Mouse (Mus musculus): ENCODE measurements around the gene Ppp1r12c. TPM values are rescaled to one million over a fixed set of nuclear protein-coding genes. Genes with fewer than 3 reads are reported as not detected.
A peak's percentile ranks its signal among the peaks of the same experiment; 100 is the strongest.

Gene Ppp1r12c
- polyA plus RNA-seq, 1 experiment from 2014 or later, result 72.5 TPM

- Histone ChIP-seq H3K4me3 (no peak overlapping the region), H3K36me3 (no peaks in the 10 kb centered on the region), H3K27me3 (replicated peaks) (no peaks in the 10 kb centered on the region; the same call in 1 of the 2 replicates), H3K4me1 (peaks cover 16% of the 10 kb centered on the region), H3K27ac (no peak overlapping the region), H3K9ac (no peak overlapping the region), H3K9me3 (no peaks in the 10 kb centered on the region), H3K4me2 (replicated peaks) (no peak overlapping the region)
- no peak; the same call in 1 of the 2 replicates for ATAC-seq (ENCODE audit: low FRiP score, low read depth)
- WGBS, result 33% methylated on average over 13 of the region's 13 CpGs
Measured at GRCm38 (mm10) chr7:4513236-4513635, 11.8 kb upstream of the Ppp1r12c start.

- no peak for ATAC-seq (ENCODE audit: low FRiP score, low read depth)
- Histone ChIP-seq H3K4me2 (replicated peaks) (no peak overlapping the region), H3K4me1 (peaks cover 15% of the 10 kb centered on the region), H3K27ac (no peak overlapping the region), H3K9me3 (no peaks in the 10 kb centered on the region), H3K9ac (no peak overlapping the region; the same call in 1 of the 2 replicates), H3K27me3 (replicated peaks) (no peaks in the 10 kb centered on the region; the same call in 1 of the 2 replicates), H3K36me3 (no peaks in the 10 kb centered on the region), H3K4me3 (no peak overlapping the region)
- 80% methylated on average over 8 of the region's 8 CpGs for WGBS
Measured at GRCm38 (mm10) chr7:4511489-4512224, 10.2 kb upstream of the Ppp1r12c start.

GRCm38 (mm10) chr7:4509863-4510608, 8.6 kb upstream of the Ppp1r12c start:
- Histone ChIP-seq H3K27me3 (replicated peaks) (no peaks in the 10 kb centered on the region; the same call in 1 of the 2 replicates), H3K27ac (no peak overlapping the region), H3K9me3 (no peaks in the 10 kb centered on the region), H3K36me3 (no peaks in the 10 kb centered on the region), H3K9ac (no peak overlapping the region), H3K4me1 (peaks cover 6% of the 10 kb centered on the region; the same call in 1 of the 2 replicates), H3K4me2 (replicated peaks) (peak overlapping the region; percentile 19), H3K4me3 (no peak overlapping the region)
- ATAC-seq (ENCODE audit: low FRiP score, low read depth), result peak; percentile 70; the same call in 1 of the 2 replicates
- 15% methylated on average over 24 of the region's 24 CpGs for WGBS

GRCm38 (mm10) chr7:4508739-4509116, 7.2 kb upstream of the Ppp1r12c start:
- ATAC-seq (ENCODE audit: low FRiP score, low read depth), result no peak
- no peaks in the 10 kb centered on the region for H3K9me3 ChIP-seq
- no peak overlapping the region for H3K27ac ChIP-seq
- no peak overlapping the region for H3K4me3 ChIP-seq
- H3K36me3 ChIP-seq, result no peaks in the 10 kb centered on the region
- H3K9ac ChIP-seq, result no peak overlapping the region
- peaks cover 6% of the 10 kb centered on the region; the same call in 1 of the 2 replicates for H3K4me1 ChIP-seq
- 93% methylated on average over 8 of the region's 8 CpGs for WGBS
- no peak overlapping the region for H3K4me2 ChIP-seq (replicated peaks)
- H3K27me3 ChIP-seq (replicated peaks), result no peaks in the 10 kb centered on the region; the same call in 1 of the 2 replicates

- H3K9ac ChIP-seq, result no peak overlapping the region
- no peak overlapping the region for H3K27ac ChIP-seq
- H3K4me2 ChIP-seq (replicated peaks), result no peak overlapping the region
- H3K27me3 ChIP-seq (replicated peaks), result no peaks in the 10 kb centered on the region; the same call in 1 of the 2 replicates
- H3K36me3 ChIP-seq, result no peaks in the 10 kb centered on the region
- no peaks in the 10 kb centered on the region for H3K9me3 ChIP-seq
- H3K4me3 ChIP-seq, result no peak overlapping the region
- peaks cover 6% of the 10 kb centered on the region; the same call in 1 of the 2 replicates for H3K4me1 ChIP-seq
- ATAC-seq (ENCODE audit: low FRiP score, low read depth), result no peak
- WGBS, result 71% methylated on average over 32 of the region's 32 CpGs
Measured at GRCm38 (mm10) chr7:4508062-4508738, 6.7 kb upstream of the Ppp1r12c start.

GRCm38 (mm10) chr7:4507220-4507619, 5.7 kb upstream of the Ppp1r12c start:
- H3K9ac ChIP-seq, result no peak overlapping the region
- WGBS, result 66% methylated on average over 3 of the region's 4 CpGs

GRCm38 (mm10) chr7:4504646-4505435, 3.4 kb upstream of the Ppp1r12c start:
- H3K36me3 ChIP-seq, result no peaks in the 10 kb centered on the region
- no peak for ATAC-seq (ENCODE audit: low FRiP score, low read depth)
- WGBS, result 62% methylated on average over 11 of the region's 11 CpGs
- H3K9ac ChIP-seq, result no peak overlapping the region
- no peaks in the 10 kb centered on the region for H3K27me3 ChIP-seq (replicated peaks)
- H3K4me3 ChIP-seq, result no peak overlapping the region
- no peaks in the 10 kb centered on the region for H3K9me3 ChIP-seq
- H3K27ac ChIP-seq, result no peak overlapping the region
- H3K4me2 ChIP-seq (replicated peaks), result no peak overlapping the region
- H3K4me1 ChIP-seq, result peaks cover 12% of the 10 kb centered on the region

More at GRCm38 (mm10) chr7:4507220-4507619, 5.7 kb upstream of the Ppp1r12c start:
- Histone ChIP-seq H3K36me3 (no peaks in the 10 kb centered on the region), H3K4me1 (peaks cover 6% of the 10 kb centered on the region; the same call in 1 of the 2 replicates), H3K9me3 (no peaks in the 10 kb centered on the region), H3K27me3 (replicated peaks) (no peaks in the 10 kb centered on the region; the same call in 1 of the 2 replicates), H3K4me3 (no peak overlapping the region), H3K27ac (no peak overlapping the region), H3K4me2 (replicated peaks) (no peak overlapping the region)
- ATAC-seq (ENCODE audit: low FRiP score, low read depth), result no peak

GRCm38 (mm10) chr7:4503858-4504257, 2.4 kb upstream of the Ppp1r12c start:
- Histone ChIP-seq H3K9ac (no peak overlapping the region), H3K4me2 (replicated peaks) (no peak overlapping the region), H3K27ac (no peak overlapping the region), H3K9me3 (no peaks in the 10 kb centered on the region), H3K4me3 (no peak overlapping the region), H3K36me3 (no peaks in the 10 kb centered on the region), H3K4me1 (peaks cover 21% of the 10 kb centered on the region), H3K27me3 (replicated peaks) (no peaks in the 10 kb centered on the region)
- 86% methylated on average over 5 of the region's 5 CpGs for whole genome bisulfite sequencing
- ATAC-seq (ENCODE audit: low FRiP score, low read depth), result no peak

- Histone ChIP-seq H3K9ac (no peak overlapping the region), H3K4me1 (peaks cover 29% of the 10 kb centered on the region), H3K4me2 (replicated peaks) (no peak overlapping the region), H3K27ac (no peak overlapping the region), H3K36me3 (no peaks in the 10 kb centered on the region), H3K27me3 (replicated peaks) (no peaks in the 10 kb centered on the region), H3K9me3 (no peaks in the 10 kb centered on the region), H3K4me3 (no peak overlapping the region)
- 91% methylated on average over 4 of the region's 4 CpGs for WGBS
- ATAC-seq (ENCODE audit: low FRiP score, low read depth), result no peak
Measured at GRCm38 (mm10) chr7:4503100-4503499, 1.6 kb upstream of the Ppp1r12c start.

- Histone ChIP-seq H3K4me1 (peaks cover 34% of the 10 kb centered on the region), H3K9me3 (no peaks in the 10 kb centered on the region), H3K4me3 (peak overlapping the region; percentile 92), H3K36me3 (no peaks in the 10 kb centered on the region), H3K27me3 (replicated peaks) (no peaks in the 10 kb centered on the region), H3K27ac (no peak overlapping the region), H3K4me2 (replicated peaks) (peak overlapping the region; percentile 91), H3K9ac (peak overlapping the region; percentile 98; the same call in 1 of the 2 replicates)
- 16% methylated on average over 14 of the region's 14 CpGs for WGBS
- ATAC-seq (ENCODE audit: low FRiP score, low read depth), result peak; percentile 15
Measured at GRCm38 (mm10) chr7:4502421-4503090, 1.1 kb upstream of the Ppp1r12c start.

GRCm38 (mm10) chr7:4500892-4501471, 498 bp downstream of the Ppp1r12c start:
- ATAC-seq (ENCODE audit: low FRiP score, low read depth), result peak; percentile 45
- H3K36me3 ChIP-seq, result peaks cover 8% of the 10 kb centered on the region
- peak overlapping the region; percentile 66 for H3K27ac ChIP-seq
- H3K4me1 ChIP-seq, result peaks cover 39% of the 10 kb centered on the region
- peak overlapping the region; percentile 92 for H3K4me3 ChIP-seq
- under 1% methylated on average over 48 of the region's 52 CpGs for WGBS
- H3K9me3 ChIP-seq, result no peaks in the 10 kb centered on the region
- H3K4me2 ChIP-seq (replicated peaks), result peak overlapping the region; percentile 91
- no peaks in the 10 kb centered on the region for H3K27me3 ChIP-seq (replicated peaks)
- peak overlapping the region; percentile 98 for H3K9ac ChIP-seq
